Mouse (Mus musculus) liver, embryonic 11.5 days (tissue): Measurements from ENCODE around the gene Comp. TPM values are rescaled to one million over a fixed set of nuclear protein-coding genes. Genes with fewer than 3 reads are reported as not detected.
A peak's percentile ranks its signal among the peaks of the same experiment; 100 is the strongest.

Experiments used
- ATAC-seq: fragments of 200-750 bp; cut with Nextera tagmentation; replicated peaks from 2 replicates; pipeline ENCODE4 v1.8.0; 2017; ENCODE audit warnings: moderate number of reproducible peaks, mild to moderate bottlenecking, moderate TSS enrichment, moderate library complexity; ENCODE audit not compliant: low FRiP score
- DNase-seq: peaks from one replicate; pipeline ENCODE4 v3.0.0-alpha.2; 2017; ENCODE audit warnings: low spot score
- H3K27ac ChIP-seq: fragments of 300-500 bp; sonication (generic); 2 replicates; pipeline ENCODE4 v1.5.1; 2014; ENCODE audit warnings: mild to moderate bottlenecking, low read depth, low read length, control low read depth
- H3K27me3 ChIP-seq: fragments of 300-500 bp; sonication (generic); replicated peaks from 2 replicates; pipeline ENCODE4 v1.6.1; 2014; ENCODE audit warnings: low read length, mixed read lengths; ENCODE audit not compliant: control insufficient read depth, insufficient read depth
- H3K36me3 ChIP-seq: fragments of 300-500 bp; sonication (generic); 2 replicates; pipeline ENCODE4 v1.6.1; 2014; ENCODE audit warnings: mild to moderate bottlenecking, low read length, moderate library complexity, mixed read lengths; ENCODE audit not compliant: control insufficient read depth, insufficient read depth
- H3K4me1 ChIP-seq: fragments of 300-500 bp; sonication (generic); replicated peaks from 2 replicates; pipeline ENCODE4 v1.6.1; 2014; ENCODE audit warnings: low read length, mixed read lengths; ENCODE audit not compliant: control insufficient read depth, insufficient read depth
- H3K4me2 ChIP-seq: fragments of 300-500 bp; sonication (generic); 2 replicates; pipeline ENCODE4 v1.6.1; 2014; ENCODE audit warnings: mild to moderate bottlenecking, control low read depth, moderate library complexity
- H3K4me3 ChIP-seq: fragments of 300-500 bp; sonication (generic); 2 replicates; pipeline ENCODE4 v1.5.1; 2014; ENCODE audit warnings: low read depth, low read length, control low read depth
- H3K9ac ChIP-seq: fragments of 300-500 bp; sonication (generic); 2 replicates; pipeline ENCODE4 v1.6.1; 2014; ENCODE audit warnings: low read depth, low read length, control low read depth
- H3K9me3 ChIP-seq: fragments of 300-500 bp; sonication (generic); 2 replicates; pipeline ENCODE4 v1.6.1; 2016; ENCODE audit warnings: low read length, inconsistent platforms, mixed read lengths; ENCODE audit not compliant: control insufficient read depth
- WGBS: fragments of 180-500 bp; shearing (Covaris S2); extraction: QIAGEN DNeasy Blood & Tissue Kit; methylation state at CpG from one replicate; pipeline ENCODE4 v1.1.7; 2014; 5-methylcytosine and 5-hydroxymethylcytosine counted together
- polyA plus RNA-seq: library from polyadenylated mRNA; unstranded; fragments of >200 nt; fragmentation: Nextera tagmentation; extraction: Ambion mirVana; gene quantifications from 2 replicates; pipeline ENCODE4 v1.2.1, GENCODE M21; 2014

Comp gene
- polyA plus RNA-seq, 1 experiment from 2014 or later = 0.48 TPM

- Histone ChIP-seq H3K9me3 (no peaks in the 10 kb centered on the region), H3K27me3 (no peaks in the 10 kb centered on the region), H3K4me1 (peaks cover 40% of the 10 kb centered on the region), H3K36me3 (no peaks in the 10 kb centered on the region), H3K27ac (peak overlapping the region; percentile 30), H3K4me2 (no peak overlapping the region), H3K4me3 (no peak overlapping the region), H3K9ac (peak overlapping the region; percentile 1; the same call in 1 of the 2 replicates)
- WGBS = 74% methylated on average over 6 of the region's 6 CpGs
- DNase-seq = no peak
- ATAC-seq = peak; percentile 42
These were observed 41.1 kb downstream of the Comp start for GRCm38 (mm10) chr8:70414310-70414946.

DNA sequence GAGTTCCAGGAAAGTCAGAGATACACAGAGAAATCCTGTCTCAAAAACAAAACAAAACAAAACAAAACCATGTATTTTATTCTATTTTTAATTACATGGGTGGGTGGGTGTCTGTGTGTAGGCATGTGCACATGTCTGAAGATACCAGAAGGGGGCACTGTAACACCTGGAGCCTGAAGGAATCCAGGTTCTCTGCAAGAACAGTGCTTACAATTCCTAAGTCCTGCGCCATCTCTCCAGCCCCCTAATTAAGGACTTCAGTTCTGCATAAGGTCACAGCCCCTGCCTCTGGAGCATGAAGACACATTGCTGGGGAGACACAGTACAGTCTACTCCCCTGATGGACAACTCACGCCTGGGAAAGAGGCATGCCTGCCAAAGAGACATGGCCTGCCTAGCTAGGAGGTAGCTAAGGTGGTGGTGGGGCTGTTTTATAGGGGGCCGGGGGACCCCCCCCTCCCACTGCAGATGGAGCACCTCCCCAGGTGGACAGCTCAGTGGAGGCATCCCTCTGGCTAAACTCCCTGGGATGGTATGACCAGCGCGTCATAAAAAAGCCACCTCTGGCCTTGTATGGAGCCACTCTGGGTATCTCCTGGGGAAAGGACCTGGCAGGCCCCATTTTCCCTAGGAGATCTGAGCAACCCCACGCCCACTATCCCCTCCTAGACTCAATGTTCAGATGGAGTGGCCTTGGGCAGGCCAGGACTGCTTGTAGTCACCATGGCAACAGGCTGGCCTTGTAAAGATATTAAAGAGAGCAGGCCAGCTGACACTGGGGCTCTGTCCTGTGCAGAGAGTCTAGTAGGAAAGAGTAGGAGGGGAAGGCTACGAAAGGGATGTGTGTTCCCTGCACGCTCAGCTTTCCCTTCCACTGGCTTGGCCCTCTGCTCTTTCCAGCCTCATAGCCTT, 42.4 kb downstream of the Comp start:
- no peak for DNase-seq
- Histone ChIP-seq H3K4me2 (no peak overlapping the region), H3K9ac (no peak overlapping the region), H3K4me1 (peaks cover 53% of the 10 kb centered on the region), H3K27ac (no peak overlapping the region; the same call in 1 of the 2 replicates), H3K36me3 (no peaks in the 10 kb centered on the region), H3K27me3 (no peaks in the 10 kb centered on the region), H3K9me3 (no peaks in the 10 kb centered on the region), H3K4me3 (no peak overlapping the region)
- ATAC-seq = no peak; the same call in 1 of the 2 replicates
- 66% methylated on average over 8 of the region's 8 CpGs for WGBS

- ATAC-seq = no peak
- no peaks in the 10 kb centered on the region for H3K27me3 ChIP-seq
- peak overlapping the region; percentile 1; the same call in 1 of the 2 replicates for H3K9ac ChIP-seq
- H3K4me2 ChIP-seq = no peak overlapping the region
- peaks cover 65% of the 10 kb centered on the region for H3K4me1 ChIP-seq
- DNase-seq = no peak
- no peaks in the 10 kb centered on the region for H3K9me3 ChIP-seq
- no peak overlapping the region for H3K4me3 ChIP-seq
- no peak overlapping the region for H3K27ac ChIP-seq
- 60% methylated on average over 6 of the region's 6 CpGs for WGBS
- H3K36me3 ChIP-seq = no peaks in the 10 kb centered on the region
These were observed 43.6 kb downstream of the Comp start for GRCm38 (mm10) chr8:70416941-70417340.

DNA sequence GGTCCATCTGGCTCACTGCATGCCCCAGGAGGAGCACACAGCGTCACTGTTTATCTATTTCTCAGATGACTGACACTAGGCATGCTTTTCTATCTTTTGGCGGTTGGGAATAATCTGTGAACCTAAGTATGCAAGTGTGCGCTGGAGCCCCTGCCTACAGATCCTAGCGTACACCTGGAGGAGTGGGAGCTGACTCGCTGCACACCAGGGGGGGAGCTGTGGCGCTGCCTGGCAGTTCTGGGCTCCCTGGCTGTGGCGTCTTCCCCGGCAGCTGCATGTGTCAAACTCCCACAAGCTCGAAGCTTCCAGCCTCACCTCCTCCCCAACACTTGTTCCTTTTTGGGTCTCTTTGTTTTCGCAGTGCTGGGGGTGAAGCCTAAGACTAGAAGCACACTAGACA, 44.6 kb downstream of the Comp start:
- H3K4me3 ChIP-seq = no peak overlapping the region
- H3K27me3 ChIP-seq = no peaks in the 10 kb centered on the region
- no peak overlapping the region for H3K4me2 ChIP-seq
- WGBS = 63% methylated on average over 10 of the region's 10 CpGs
- H3K27ac ChIP-seq = no peak overlapping the region
- H3K9me3 ChIP-seq = no peaks in the 10 kb centered on the region
- H3K36me3 ChIP-seq = no peaks in the 10 kb centered on the region
- peaks cover 74% of the 10 kb centered on the region for H3K4me1 ChIP-seq
- no peak overlapping the region for H3K9ac ChIP-seq
- ATAC-seq (no peak), DNase-seq (no peak)

- Histone ChIP-seq H3K9me3 (no peaks in the 10 kb centered on the region), H3K4me2 (no peak overlapping the region), H3K36me3 (no peaks in the 10 kb centered on the region), H3K4me3 (no peak overlapping the region), H3K27ac (no peak overlapping the region), H3K4me1 (peaks cover 82% of the 10 kb centered on the region), H3K9ac (no peak overlapping the region), H3K27me3 (no peaks in the 10 kb centered on the region)
- no peak for DNase-seq
- WGBS = 78% methylated on average over 14 of the region's 14 CpGs
- no peak for ATAC-seq
These were observed 45.6 kb downstream of the Comp start for GRCm38 (mm10) chr8:70418954-70419353.

DNA sequence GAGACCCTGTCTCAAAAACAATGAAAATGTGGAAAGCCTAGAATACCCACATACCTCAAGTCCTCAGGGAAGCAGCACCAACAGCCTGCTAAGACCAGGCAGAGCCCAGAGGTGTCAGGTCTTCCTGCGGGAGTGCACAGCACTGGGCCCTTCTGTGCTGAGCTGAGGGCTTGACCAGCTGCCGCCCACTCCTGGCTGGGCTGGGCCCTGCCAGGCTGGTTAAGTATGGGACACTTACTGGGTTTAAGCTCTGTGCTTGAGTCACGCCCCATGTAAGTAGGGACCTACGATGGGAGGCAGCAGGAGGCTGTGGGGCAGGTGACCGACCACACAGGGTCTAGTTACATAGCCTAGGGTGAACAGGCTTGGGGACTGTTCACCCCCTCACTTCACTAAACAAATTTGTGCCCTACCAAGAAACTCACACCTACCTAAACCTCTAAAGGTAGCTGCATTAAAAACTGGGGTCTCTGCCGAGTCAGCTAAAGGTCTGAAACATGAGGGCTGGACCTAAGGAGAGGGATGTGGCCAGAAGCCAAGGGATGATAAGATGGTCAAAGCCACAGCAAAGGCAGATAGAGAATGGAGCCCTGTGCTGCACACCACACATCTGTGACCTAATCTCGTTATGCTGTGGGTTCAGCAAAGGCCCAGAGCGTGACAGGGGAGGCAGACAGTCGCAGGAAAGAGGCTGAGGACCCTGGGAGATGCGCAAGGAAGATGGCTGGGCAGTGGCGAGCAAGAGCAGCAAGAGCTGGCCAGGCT, 46.7 kb downstream of the Comp start:
- H3K9me3 ChIP-seq = no peaks in the 10 kb centered on the region
- H3K4me3 ChIP-seq = no peak overlapping the region
- peaks cover 78% of the 10 kb centered on the region for H3K4me1 ChIP-seq
- H3K36me3 ChIP-seq = no peaks in the 10 kb centered on the region
- WGBS = 57% methylated on average over 11 of the region's 11 CpGs
- DNase-seq (no peak), ATAC-seq (peak; percentile 46)
- H3K27me3 ChIP-seq = no peaks in the 10 kb centered on the region
- H3K27ac ChIP-seq = peak overlapping the region; percentile 65
- peak overlapping the region; percentile 56 for H3K9ac ChIP-seq
- peak overlapping the region; percentile 24; the same call in 1 of the 2 replicates for H3K4me2 ChIP-seq

DNA sequence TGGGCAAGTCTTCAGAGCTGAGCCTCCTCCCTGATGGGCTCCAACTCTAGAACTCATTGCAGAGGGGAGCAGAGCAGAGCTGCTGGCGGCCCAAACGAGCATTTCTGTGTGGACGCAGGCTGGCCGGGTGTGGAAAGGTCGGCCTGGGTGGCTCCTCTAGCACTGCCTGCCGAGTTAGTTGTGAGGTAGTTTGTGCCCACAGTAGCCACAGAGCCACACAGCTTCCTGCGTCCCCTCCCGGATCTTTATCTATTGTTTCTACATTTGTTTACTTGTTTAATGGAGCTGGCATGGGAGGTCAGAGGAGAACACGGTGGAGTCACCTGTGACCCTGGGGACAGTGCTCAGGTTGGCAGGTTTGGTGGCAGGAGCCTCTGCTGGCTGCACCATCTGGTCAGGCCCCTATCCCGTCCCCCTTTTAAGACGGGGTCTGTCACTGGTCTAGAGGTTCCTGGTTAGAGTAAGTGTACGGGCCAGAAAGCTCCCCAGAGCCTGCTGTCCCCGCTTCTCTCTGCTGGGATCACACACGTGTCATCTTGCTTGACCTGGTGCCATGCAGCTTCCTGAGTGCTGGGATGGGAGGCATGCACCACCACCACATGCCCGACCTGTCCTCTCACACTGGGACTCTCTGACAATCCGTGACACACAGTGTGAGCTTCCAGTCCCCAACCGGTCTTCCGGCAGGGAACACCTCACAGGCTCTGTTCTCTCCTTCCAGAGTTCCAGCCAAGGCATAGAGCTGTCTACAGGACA, 48.2 kb downstream of the Comp start:
- Histone ChIP-seq H3K9ac (peak overlapping the region; percentile 42; the same call in 1 of the 2 replicates), H3K27ac (peak overlapping the region; percentile 57)

GRCm38 (mm10) chr8:70422722-70423121, 49.4 kb downstream of the Comp start:
- peak; percentile 90 for ATAC-seq
- peak overlapping the region; percentile 30; the same call in 1 of the 2 replicates for H3K4me2 ChIP-seq
- DNase-seq = no peak
- no peaks in the 10 kb centered on the region for H3K36me3 ChIP-seq
- no peak overlapping the region for H3K4me3 ChIP-seq
- H3K4me1 ChIP-seq = peaks cover 70% of the 10 kb centered on the region
- 49% methylated on average over 2 of the region's 2 CpGs for WGBS
- no peaks in the 10 kb centered on the region for H3K27me3 ChIP-seq
- no peaks in the 10 kb centered on the region for H3K9me3 ChIP-seq
- peak overlapping the region; percentile 10; the same call in 1 of the 2 replicates for H3K9ac ChIP-seq
- H3K27ac ChIP-seq = peak overlapping the region; percentile 57

More for the DNA sequence above, 48.2 kb downstream of the Comp start:
- no peak for ATAC-seq
- Histone ChIP-seq H3K27me3 (no peaks in the 10 kb centered on the region), H3K36me3 (no peaks in the 10 kb centered on the region), H3K4me2 (peak overlapping the region; percentile 10; the same call in 1 of the 2 replicates), H3K9me3 (no peaks in the 10 kb centered on the region), H3K4me1 (peaks cover 72% of the 10 kb centered on the region), H3K4me3 (no peak overlapping the region)
- 55% methylated on average over 18 of the region's 18 CpGs for WGBS
- DNase-seq = no peak
